Mouse (Mus musculus): ENCODE data around the gene Ndufb8.

- no peak for TF ChIP-seq CTCF (IDR thresholded peaks at IDR 0.05; ENCODE audit: extremely low read depth, insufficient read length, insufficient replicate concordance, low read depth, low read length)
- TF ChIP-seq POLR2A (IDR thresholded peaks at IDR 0.05; ENCODE audit: low read depth, low read length), result no peak
Measured at GRCm38 (mm10) chr19:44513921-44514482, 41.2 kb downstream of the Ndufb8 start.
